Mouse (Mus musculus): ENCODE results near the gene Tmem160. TPM values are rescaled to one million over a fixed set of nuclear protein-coding genes. Genes with fewer than 3 reads are reported as not detected.
A peak's percentile ranks its signal among the peaks of the same experiment; 100 is the strongest.

The Tmem160 gene
- 30.0 and 35.4 TPM in 2 replicates for polyA plus RNA-seq (2015; fragmentation: Nextera tagmentation; extraction: Ambion mirVana)

GRCm38 (mm10) chr7:16452587-16453073 is at the start of gene Tmem160:
TSS of gene Tmem160 (plus strand) at chr7:16452779.
- peak within 1 kb of the TSS; percentile 84 for H3K4me3 ChIP-seq (replicated peaks)
- peaks cover 26% of the 10 kb centered on the region for H3K4me1 ChIP-seq (replicated peaks)
- peak within 1 kb of the TSS; percentile 66 for H3K27ac ChIP-seq
- peaks cover 12% of the 10 kb centered on the region; the same call in 1 of the 2 replicates for H3K36me3 ChIP-seq
- peak within 1 kb of the TSS; percentile 83 for H3K9ac ChIP-seq
- H3K4me2 ChIP-seq: peak within 1 kb of the TSS; percentile 98
- no peaks in the 10 kb centered on the region for H3K9me3 ChIP-seq (replicated peaks)
- peak; percentile 99 for ATAC-seq (ENCODE audit: low read depth)
- WGBS (ENCODE audit: insufficient replicate concordance): under 1% methylated on average over 30 of the region's 30 CpGs
- no peaks in the 10 kb centered on the region for H3K27me3 ChIP-seq
- DNase-seq: peak; percentile 84

GRCm38 (mm10) chr7:16402968-16403948 is 49.3 kb upstream of the Tmem160 start:
- H3K9me3 ChIP-seq (replicated peaks): no peaks in the 10 kb centered on the region
- peak overlapping the region; percentile 92 for H3K4me3 ChIP-seq (replicated peaks)
- peak overlapping the region; percentile 88 for H3K4me2 ChIP-seq
- no peak for ATAC-seq (ENCODE audit: low read depth)
- H3K36me3 ChIP-seq: 0 out of 2 replicates have a peak, but pooled peaks cover 14% of the 10 kb centered on the region
- no peaks in the 10 kb centered on the region for H3K27me3 ChIP-seq
- peak overlapping the region; percentile 100 for H3K27ac ChIP-seq
- peak; percentile 50 for DNase-seq
- H3K4me1 ChIP-seq (replicated peaks): peaks cover 62% of the 10 kb centered on the region
- WGBS (ENCODE audit: insufficient replicate concordance): 20% methylated on average over 21 of the region's 21 CpGs
- H3K9ac ChIP-seq: peak overlapping the region; percentile 100

DNA sequence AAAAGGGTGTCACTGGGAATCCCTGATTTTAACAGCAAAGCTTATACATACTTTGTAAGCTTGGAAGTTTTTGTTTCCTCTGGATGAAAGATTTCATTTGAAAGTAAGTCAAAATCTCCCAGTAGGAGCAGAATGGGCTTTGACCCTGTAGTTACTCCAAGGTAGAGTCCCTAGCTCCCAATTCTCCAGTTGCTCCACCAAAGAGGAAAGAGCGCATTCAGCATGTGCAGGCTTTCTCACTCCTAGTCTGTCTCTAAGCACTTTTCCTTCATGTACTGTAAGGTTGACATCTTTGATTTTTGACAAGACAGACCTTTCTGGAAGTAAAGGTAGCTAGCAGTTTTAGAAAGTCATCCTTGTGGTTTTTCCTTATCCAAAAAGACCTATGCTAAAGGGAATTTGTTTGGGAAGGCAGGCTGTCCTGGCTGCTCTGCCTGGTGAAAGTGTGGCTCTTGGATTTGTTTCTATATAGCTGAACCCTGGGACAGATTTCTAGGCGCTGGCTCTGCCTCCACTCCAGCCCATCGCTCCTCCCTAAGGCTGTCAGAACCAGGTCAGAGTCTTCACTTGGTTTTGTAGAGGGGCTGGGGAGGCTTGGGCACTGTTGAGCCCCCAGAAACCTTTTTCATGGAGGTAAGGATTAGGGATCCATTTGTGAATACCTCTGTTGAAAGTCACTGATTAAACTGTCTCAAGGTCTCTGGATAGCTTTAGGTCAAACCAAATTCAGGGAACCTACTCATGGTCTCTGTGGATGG is 48.1 kb upstream of the Tmem160 start:
- DNase-seq (no peak), ATAC-seq (ENCODE audit: low read depth) (no peak)
- Histone ChIP-seq H3K4me3 (replicated peaks) (peak overlapping the region; percentile 56), H3K27ac (peak overlapping the region; percentile 100), H3K9ac (peak overlapping the region; percentile 83), H3K4me2 (peak overlapping the region; percentile 81), H3K27me3 (no peaks in the 10 kb centered on the region), H3K9me3 (replicated peaks) (no peaks in the 10 kb centered on the region), H3K4me1 (replicated peaks) (peaks cover 64% of the 10 kb centered on the region), H3K36me3 (peaks cover 24% of the 10 kb centered on the region; the same call in 1 of the 2 replicates)
- WGBS (ENCODE audit: insufficient replicate concordance): 65% methylated on average over 3 of the region's 3 CpGs

GRCm38 (mm10) chr7:16405073-16405455 is 47.5 kb upstream of the Tmem160 start:
- peak overlapping the region; percentile 83 for H3K9ac ChIP-seq
- ATAC-seq (ENCODE audit: low read depth) (no peak), DNase-seq (no peak)
- H3K27ac ChIP-seq: peak overlapping the region; percentile 100
- H3K9me3 ChIP-seq (replicated peaks): no peaks in the 10 kb centered on the region
- peak overlapping the region; percentile 81 for H3K4me2 ChIP-seq
- H3K4me3 ChIP-seq (replicated peaks): peak overlapping the region; percentile 56
- WGBS (ENCODE audit: insufficient replicate concordance): 9% methylated on average over 2 of the region's 2 CpGs
- peaks cover 24% of the 10 kb centered on the region; the same call in 1 of the 2 replicates for H3K36me3 ChIP-seq
- peaks cover 67% of the 10 kb centered on the region for H3K4me1 ChIP-seq (replicated peaks)
- no peaks in the 10 kb centered on the region for H3K27me3 ChIP-seq

DNA sequence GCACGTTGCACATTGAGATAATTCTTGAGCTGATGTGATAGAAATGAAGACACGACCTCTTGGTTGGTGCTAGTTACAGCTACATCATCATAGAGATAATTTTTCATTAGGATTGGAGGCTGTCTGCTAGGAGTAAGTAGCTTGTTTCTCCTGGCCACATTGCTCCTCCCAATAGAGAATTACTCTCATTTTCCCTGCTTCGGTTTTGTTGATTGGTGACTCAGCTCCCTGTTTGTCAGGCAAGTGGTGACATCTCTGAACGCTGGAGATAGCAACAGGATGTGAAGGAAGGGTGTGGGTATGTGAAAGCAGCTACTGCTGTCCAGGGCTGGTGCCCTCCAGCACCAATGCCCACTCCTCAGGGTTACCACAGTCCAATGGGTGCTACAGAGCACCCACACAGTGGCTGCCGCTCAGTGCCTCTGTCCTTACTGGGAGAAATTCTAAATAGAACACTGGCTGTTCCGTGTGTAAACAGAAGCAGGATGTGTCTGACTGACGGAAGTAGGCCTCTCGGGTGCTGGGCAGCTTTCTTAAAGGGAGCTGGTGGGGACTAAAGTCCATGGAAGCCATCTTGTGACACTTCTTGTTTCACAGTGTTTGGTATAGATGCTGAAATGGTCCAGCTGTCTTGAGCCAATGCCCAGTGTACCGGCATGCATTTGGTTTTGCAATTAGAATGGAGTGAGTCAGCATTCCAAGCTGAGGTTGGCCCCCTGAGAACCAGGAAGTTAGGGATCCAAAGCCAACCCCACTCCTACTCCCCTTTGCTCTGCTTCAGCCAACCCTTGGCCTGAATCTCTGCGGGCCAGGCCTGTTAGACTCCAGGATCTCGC is 46.8 kb upstream of the Tmem160 start:
- Histone ChIP-seq H3K27me3 (no peaks in the 10 kb centered on the region), H3K4me1 (replicated peaks) (peaks cover 73% of the 10 kb centered on the region), H3K4me3 (replicated peaks) (peak overlapping the region; percentile 56), H3K9me3 (replicated peaks) (no peaks in the 10 kb centered on the region), H3K9ac (peak overlapping the region; percentile 83), H3K4me2 (peak overlapping the region; percentile 81), H3K36me3 (peaks cover 30% of the 10 kb centered on the region), H3K27ac (peak overlapping the region; percentile 100)
- ATAC-seq (ENCODE audit: low read depth) (peak; percentile 76), DNase-seq (peak; percentile 75)
- 13% methylated on average over 11 of the region's 11 CpGs for WGBS (ENCODE audit: insufficient replicate concordance)

DNA sequence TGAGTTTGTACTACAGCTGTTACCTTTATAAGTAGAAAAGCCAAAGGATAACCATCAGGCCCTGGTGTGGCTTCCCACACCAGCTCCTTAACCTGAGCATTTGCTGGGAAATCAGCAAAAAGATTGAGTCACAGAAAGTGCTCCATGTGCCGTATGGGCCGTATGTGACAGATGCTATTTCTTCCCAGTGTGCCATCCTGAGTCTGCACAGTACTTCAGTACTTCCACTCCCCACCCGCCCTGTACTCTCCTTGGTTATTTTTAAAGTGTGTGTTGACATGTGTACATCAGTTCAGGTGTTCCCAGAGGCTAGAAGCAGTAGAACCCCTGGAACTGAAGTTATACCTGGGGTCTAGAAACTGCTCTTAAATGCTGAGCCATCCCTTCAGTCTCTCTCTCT is 45.6 kb upstream of the Tmem160 start:
- Histone ChIP-seq H3K9me3 (replicated peaks) (no peaks in the 10 kb centered on the region), H3K4me1 (replicated peaks) (peaks cover 86% of the 10 kb centered on the region), H3K27me3 (no peaks in the 10 kb centered on the region), H3K9ac (peak overlapping the region; percentile 83), H3K27ac (peak overlapping the region; percentile 100), H3K4me3 (replicated peaks) (no peak overlapping the region), H3K36me3 (peaks cover 37% of the 10 kb centered on the region), H3K4me2 (peak overlapping the region; percentile 23)
- 81% methylated on average over 3 of the region's 3 CpGs for WGBS (ENCODE audit: insufficient replicate concordance)
- DNase-seq: no peak
- no peak for ATAC-seq (ENCODE audit: low read depth)

GRCm38 (mm10) chr7:16411100-16411499 is 41.5 kb upstream of the Tmem160 start:
- no peak overlapping the region for H3K4me3 ChIP-seq (replicated peaks)
- DNase-seq (no peak), ATAC-seq (ENCODE audit: low read depth) (no peak)
- no peaks in the 10 kb centered on the region for H3K9me3 ChIP-seq (replicated peaks)
- H3K4me1 ChIP-seq (replicated peaks): peaks cover 92% of the 10 kb centered on the region
- H3K36me3 ChIP-seq: peaks cover 56% of the 10 kb centered on the region
- no peaks in the 10 kb centered on the region for H3K27me3 ChIP-seq
- WGBS (ENCODE audit: insufficient replicate concordance): 84% methylated on average over 5 of the region's 5 CpGs
- H3K27ac ChIP-seq: peak overlapping the region; percentile 89
- peak overlapping the region; percentile 22; the same call in 1 of the 2 replicates for H3K4me2 ChIP-seq
- peak overlapping the region; percentile 62; the same call in 1 of the 2 replicates for H3K9ac ChIP-seq

GRCm38 (mm10) chr7:16412220-16412896 is 40.2 kb upstream of the Tmem160 start:
- H3K9ac ChIP-seq: peak overlapping the region; percentile 62
- H3K36me3 ChIP-seq: peaks cover 69% of the 10 kb centered on the region
- H3K9me3 ChIP-seq (replicated peaks): no peaks in the 10 kb centered on the region
- H3K4me3 ChIP-seq (replicated peaks): no peak overlapping the region
- DNase-seq (no peak), ATAC-seq (ENCODE audit: low read depth) (peak; percentile 88)
- peak overlapping the region; percentile 89 for H3K27ac ChIP-seq
- peaks cover 82% of the 10 kb centered on the region for H3K4me1 ChIP-seq (replicated peaks)
- H3K4me2 ChIP-seq: peak overlapping the region; percentile 22; the same call in 1 of the 2 replicates
- H3K27me3 ChIP-seq: no peaks in the 10 kb centered on the region
- 60% methylated on average over 8 of the region's 8 CpGs for WGBS (ENCODE audit: insufficient replicate concordance)

DNA sequence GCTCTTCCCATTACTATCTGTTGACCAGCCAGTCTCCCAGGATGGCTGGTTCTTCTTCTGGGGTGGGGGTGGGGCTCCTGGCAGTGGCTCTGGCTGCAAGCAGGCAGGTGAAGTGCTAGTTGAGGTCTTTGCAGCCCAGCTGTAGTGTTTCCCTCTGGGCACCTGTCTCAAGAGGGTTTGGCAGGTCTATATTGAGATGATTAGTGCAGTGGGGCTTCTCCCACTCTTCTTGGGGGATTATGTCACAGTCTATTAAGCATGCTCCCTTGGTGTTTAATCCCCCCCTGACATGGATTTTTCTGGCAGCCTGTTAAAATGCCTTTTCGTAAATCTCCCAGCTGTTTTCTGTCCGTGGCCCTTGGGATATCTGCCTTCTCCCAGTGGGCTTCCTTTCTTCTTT is 39.6 kb upstream of the Tmem160 start:
- H3K27ac ChIP-seq: peak overlapping the region; percentile 89
- H3K4me3 ChIP-seq (replicated peaks): no peak overlapping the region
- H3K9ac ChIP-seq: peak overlapping the region; percentile 62
- H3K36me3 ChIP-seq: peaks cover 70% of the 10 kb centered on the region
- peak; percentile 3; the same call in 1 of the 2 replicates for ATAC-seq (ENCODE audit: low read depth)
- 77% methylated on average over 2 of the region's 2 CpGs for WGBS (ENCODE audit: insufficient replicate concordance)
- H3K4me2 ChIP-seq: 0 out of 2 replicates have a peak overlapping the region, but pooled peaks have one; percentile 22
- peaks cover 77% of the 10 kb centered on the region for H3K4me1 ChIP-seq (replicated peaks)
- H3K27me3 ChIP-seq: no peaks in the 10 kb centered on the region
- DNase-seq: no peak
- H3K9me3 ChIP-seq (replicated peaks): no peaks in the 10 kb centered on the region

DNA sequence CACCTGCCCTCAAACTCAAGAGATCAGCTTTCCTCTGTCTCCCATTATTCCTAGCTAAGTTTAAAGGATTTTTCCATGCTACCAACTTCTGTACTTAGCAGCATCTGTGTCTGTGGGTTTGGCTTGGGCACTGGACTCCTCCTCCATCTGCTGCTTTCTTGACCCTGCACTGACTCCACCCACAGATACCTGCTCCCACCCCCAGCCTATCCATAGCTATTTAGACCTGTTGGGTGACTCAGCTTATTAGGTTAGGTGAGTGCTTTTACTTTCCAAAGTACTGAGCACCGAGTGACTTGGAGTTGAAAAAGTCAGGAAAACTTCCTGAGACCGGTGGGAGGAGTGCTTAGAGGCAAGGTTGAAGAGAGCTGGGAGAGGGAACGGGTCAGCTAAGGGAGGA is 37.2 kb upstream of the Tmem160 start:
- no peak overlapping the region for H3K4me2 ChIP-seq
- DNase-seq: peak; percentile 33

More for the DNA sequence above, 37.2 kb upstream of the Tmem160 start:
- ATAC-seq (ENCODE audit: low read depth): peak; percentile 32; the same call in 1 of the 2 replicates
- Histone ChIP-seq H3K4me1 (replicated peaks) (peaks cover 61% of the 10 kb centered on the region), H3K27me3 (no peaks in the 10 kb centered on the region), H3K4me3 (replicated peaks) (no peak overlapping the region), H3K9me3 (replicated peaks) (no peaks in the 10 kb centered on the region), H3K27ac (peak overlapping the region; percentile 65), H3K36me3 (peaks cover 80% of the 10 kb centered on the region), H3K9ac (0 out of 2 replicates have a peak overlapping the region, but pooled peaks have one; percentile 18)
- 83% methylated on average over 3 of the region's 3 CpGs for WGBS (ENCODE audit: insufficient replicate concordance)
